Mouse (Mus musculus) urinary bladder, adult 2 months (tissue): ENCODE measurements around the gene Esyt2. TPM values are rescaled to one million over a fixed set of nuclear protein-coding genes. Genes with fewer than 3 reads are reported as not detected.
"Not testable (repeated sequence)": the region's sequence is repeated elsewhere in the genome, so short reads cannot be mapped to it uniquely, and the experiment has no call there.

Experiments used
- DNase-seq: peaks from one replicate; pipeline ENCODE4 v3.0.0; 2022; ENCODE audit warnings: low spot score
- polyA plus RNA-seq: library from polyadenylated mRNA; depleted of rRNA; stranded (reverse); fragments of >200 nt; gene quantifications from 2 replicates; pipeline ENCODE4 v1.2.3, GENCODE M21; 2012; rRNA removed

The Esyt2 gene
- 21.5 and 34.7 TPM in 2 replicates for polyA plus RNA-seq

DNA sequence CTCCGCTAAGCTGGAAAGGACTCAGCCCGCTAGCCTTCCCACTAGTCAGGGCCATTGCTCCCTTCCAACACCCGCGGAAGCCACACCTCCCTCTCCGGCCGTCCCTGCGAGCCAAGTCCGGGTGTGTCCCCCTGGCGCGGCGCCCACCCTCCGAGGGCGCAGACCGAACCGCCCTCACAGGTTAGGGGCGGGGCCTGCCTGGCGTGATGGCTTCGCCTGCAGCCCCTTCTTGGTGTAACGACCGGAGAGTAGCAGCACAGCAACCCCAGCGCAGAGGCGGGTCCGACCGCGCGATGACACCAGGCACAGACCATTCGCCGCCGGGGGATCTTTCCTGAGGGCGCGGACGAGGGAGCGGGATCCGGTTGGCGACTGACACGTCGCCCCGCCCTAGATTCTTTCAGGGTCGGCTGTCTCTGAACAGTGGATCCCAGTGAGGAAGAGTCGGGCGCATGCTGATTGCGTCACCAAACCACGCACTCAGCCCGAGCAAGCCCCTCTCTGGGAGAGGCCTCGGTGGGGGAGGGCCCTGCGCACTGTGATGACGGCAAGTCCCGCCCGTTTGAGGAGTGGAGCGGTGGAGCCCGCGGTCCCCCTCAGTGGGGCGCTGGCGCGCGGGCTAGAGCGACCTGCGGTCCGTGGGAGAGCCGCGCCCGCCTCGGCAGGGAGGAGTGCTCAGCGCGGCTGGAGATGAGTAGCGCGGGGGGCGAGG lies at the start of gene Esyt2:
Gene Esyt2 (plus strand): TSS at position 544 of the 712 bp plus-strand sequence.
- DNase-seq, result peak; percentile 100

DNA sequence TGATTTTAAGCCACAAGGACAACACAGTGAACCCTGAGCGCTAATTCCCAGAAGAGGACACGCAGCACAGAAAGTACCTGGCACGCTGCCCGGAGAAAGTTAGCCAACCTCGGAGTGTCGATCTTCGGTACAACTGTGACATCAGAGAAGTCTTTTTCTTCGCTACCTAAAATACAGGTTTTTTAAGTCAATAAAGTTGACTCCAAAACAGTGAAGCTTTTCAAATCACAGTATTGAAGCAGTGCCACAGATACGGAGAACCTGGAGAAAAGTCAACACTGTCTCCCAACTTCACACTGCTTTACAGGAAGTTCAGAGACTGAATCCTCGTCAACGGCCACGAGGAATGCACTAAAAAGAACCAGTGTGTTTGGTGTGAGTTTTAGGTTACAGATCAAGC lies 49.4 kb upstream of the Esyt2 start:
- peak; percentile 63 for DNase-seq

DNA sequence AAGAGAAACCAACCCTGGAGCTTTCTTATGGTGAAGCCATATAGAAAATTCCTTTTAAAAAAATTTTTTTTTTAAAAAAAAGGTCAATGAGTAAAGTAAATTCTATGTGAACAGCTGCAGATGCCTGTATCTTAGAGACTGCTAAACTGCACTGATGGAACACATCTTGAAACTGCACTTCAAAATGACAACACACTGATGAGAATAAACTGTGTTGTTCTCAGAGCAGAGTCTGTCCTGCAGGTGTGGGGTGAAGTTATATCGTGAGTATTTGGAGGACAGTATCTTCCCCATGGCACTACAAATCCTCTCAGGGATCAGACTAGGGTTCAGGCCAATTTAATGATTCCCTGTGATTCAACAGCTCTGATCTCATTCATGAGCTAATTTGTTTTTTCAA lies 48.9 kb upstream of the Esyt2 start:
- DNase-seq, result no peak

DNA sequence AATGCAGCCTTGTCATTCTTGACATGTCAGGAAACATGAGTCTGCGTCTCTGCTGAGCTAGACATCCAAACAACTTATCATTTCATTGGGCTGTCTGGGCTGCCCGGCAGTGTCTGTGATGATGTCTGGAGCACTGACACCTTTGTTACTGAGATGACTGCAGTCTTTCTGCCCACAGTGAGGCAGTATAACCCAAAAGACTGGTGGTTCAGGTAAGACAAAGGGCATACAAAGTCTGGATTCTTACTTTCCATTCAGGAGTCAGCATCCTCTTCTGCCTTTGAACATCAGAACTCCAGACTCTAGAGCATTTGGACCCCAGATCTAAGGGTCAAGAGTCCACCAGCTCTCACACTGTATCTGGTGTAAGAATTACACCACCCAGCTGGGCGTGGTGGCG lies 45.6 kb upstream of the Esyt2 start:
- no peak for DNase-seq

DNA sequence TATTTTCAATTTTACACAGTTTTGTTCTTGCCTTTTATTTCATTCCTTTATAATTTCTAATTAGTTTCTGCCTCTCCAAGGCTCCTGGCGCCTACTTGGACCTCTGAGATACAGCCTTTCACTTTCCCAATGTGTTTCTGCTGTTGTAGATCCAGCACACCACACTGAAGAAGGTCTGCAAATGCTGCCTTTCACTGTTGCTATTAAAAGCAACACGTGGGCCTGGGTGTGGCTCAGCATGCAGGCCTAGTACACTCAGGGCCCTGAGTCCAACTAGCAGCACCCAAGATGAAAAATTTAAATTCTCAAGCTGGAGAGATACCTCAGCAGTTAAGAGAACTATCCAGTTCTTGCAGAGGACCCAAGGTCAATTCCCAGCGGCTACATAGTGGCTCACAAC lies 44.3 kb upstream of the Esyt2 start:
- no peak for DNase-seq

DNA sequence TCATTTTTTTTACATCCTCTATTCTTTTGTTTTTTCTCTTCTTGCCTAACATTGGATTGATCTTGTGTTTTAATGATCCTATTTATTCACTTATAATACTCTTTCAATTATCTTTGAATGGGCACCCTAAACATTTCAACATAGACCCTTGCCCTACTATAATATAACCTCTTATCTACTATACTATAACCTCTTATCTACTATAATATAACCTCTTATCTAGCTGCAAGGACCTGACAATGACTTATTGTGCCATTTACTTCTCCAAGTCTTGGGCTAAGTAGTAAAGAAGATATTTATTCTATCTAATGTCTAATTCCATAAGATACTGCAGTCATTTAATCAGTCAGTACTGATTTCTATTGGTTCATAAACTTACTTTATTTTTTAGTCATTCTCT lies 42.6 kb upstream of the Esyt2 start:
- DNase-seq, result no peak

DNA sequence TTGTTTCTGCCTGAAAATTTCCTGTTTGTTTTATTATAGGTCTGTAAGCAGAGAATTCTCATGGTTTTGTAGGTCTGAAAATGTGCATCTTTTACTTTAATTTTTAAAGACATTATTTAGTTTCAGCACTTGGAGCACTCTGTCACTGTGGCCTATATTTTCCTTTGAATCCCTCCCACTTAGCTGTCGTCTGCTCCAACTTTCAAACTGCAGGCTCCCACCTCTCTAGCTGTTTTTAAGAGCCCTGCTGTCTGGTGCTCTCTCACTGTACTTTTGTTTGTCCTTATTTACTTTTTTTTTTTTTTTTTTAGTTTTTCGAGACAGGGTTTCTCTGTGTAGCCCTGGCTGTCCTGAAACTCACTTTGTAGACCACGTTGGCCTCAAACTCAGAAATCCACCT lies 42.2 kb upstream of the Esyt2 start:
- no peak for DNase-seq

DNA sequence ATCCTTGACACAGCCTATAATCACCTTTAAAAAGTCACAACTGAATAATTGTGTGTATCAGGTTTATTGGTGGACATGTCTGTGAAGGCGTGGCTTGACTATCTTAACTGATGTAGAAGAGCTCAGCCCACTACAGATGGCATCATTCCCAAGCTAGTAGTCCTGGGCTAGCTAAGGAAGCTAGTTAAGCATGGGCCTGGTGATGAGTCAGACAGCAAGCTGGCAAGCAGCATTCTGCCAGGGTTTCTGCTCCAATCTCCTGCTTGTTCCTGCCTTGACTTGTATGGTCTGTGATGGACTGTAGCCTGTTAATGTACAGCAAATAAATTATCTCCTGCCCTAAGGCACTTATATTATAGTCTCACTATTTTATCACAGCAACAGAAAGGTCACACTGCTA lies 36.4 kb upstream of the Esyt2 start:
- DNase-seq, result no peak

DNA sequence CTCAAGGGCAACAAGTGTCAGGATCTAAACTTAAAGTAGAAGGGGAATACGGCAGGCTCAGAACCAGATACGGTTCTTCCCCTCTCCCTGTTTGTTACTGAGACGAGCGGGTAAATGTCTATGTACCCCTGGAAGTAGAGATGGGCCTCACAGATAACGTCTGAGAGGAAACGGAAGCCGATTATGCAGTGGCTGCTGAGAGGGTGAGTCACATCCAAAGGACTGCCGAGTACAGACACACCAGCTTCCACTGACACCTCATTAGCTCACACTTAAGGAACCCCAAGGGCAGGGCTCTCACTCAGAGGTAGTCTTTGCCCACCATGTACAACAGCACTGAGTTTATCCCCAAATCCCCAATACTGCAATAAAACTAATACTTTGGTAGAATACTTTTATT lies 26.3 kb upstream of the Esyt2 start:
- DNase-seq, result no peak

DNA sequence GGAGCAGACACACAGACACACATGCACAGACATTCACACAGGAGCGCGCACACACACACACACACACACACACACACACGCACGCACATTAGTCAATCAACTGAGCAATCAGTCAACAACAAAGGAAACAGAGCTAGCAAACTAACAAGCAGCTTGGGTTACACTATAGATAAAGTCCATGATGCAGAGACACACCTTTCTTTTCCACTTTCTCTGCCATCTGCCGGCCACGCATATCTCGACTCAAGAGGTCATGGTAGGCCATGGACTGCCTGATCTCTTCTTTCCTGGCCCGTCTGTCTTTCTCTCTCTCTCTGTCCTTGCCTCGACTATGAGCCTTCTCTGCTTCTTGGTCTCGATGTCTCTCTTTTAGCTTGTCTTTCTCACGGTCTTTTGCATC lies 25.4 kb upstream of the Esyt2 start:
- no peak for DNase-seq

DNA sequence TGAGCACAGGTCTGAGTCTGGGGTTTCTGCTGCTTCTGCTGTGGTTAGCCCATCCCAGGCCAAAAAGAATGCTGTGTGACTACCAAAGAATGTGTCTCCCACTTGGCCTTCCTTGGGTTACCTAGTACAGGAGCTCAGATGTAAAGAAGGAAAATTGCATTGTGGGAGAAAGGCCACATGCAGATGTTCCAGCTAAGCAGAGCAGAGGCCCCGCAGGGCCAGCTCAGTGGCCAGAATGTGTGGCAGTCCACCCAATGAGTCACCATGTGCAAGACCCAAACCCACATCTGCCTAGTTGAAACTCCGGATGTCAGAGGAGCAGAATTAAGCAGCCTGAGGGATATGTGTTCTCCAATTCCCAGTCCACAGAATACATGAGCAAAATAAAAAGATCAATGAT lies 22.7 kb upstream of the Esyt2 start:
- no peak for DNase-seq

DNA sequence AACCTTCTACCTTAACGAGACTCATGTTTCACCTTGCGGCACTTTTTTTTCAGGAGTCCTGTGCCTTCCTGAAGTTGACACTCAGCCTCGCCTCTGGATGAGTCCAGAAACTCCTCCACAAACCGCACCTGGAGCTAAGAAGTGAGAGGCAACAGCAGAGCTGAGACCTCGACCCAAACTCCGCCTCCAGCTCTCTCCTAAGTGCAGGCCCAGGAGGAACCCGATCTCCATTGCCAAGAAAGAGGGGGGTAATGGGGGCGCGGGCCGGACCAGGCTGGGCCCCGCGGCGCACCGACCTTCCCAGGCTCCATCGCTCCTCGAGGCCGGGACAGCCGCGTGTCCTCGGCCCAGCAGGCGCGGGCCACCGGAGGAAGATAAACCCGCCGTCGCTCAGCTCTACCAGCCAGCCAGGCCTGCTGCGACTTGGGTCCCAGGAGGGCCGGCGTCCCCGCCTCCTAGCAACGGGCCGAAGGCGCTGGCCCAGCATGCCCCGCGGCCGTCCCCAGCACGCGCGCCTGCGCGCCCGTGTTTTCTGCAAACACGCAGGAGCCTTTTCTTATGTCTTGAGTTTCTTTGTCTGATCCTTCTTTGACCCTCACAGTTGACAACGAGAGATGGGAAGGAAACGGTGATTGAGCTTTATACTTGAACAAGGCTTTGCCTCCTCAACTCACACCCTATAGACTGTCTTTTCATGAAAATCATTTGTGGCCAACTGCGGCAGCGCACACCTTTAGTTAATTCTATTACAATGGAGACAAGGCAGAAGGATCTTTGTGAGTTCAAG lies 18.2 kb upstream of the Esyt2 start, which contains the start of gene Wdr60:
Gene Wdr60 (minus strand): TSS at position 468 of the 787 bp plus-strand sequence.
- peak; percentile 84 for DNase-seq

DNA sequence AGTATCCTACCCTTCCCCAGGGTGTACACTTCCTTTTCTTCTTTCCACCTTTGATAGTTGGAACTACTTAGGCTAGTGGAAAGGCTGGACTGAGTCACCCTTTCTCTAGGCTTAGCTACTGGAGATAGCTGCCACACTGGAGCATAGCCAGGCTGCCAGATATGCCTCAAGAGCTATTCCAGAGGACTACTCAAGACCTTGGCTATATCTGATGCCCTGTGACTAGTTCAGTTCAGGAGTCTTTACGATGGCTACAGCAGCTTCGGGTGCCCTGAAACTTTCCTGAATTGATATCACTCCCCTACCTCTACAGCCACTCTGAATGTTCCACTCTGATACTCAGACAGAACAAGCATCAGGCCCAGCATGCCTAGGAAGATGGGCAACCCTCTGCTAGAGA lies 16.2 kb upstream of the Esyt2 start:
- no peak for DNase-seq

DNA sequence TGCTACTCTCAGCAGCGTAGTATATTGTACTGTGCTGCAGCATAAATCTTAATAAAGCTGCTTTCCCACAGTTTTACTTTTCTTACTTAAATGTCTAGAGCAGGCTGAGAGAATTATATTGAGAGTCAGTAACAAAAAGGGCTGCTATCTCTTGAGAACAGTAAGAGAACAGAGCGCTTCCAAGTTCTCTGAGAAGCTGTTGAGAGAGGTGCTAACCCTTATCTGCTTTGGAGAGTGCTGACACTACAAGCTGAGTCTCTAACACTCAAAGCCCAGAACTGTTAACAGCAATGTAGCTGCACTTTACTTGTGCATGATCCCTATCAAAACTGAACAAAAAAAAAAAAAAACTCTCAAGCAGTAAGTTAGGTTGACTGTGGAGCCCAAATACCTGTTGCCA lies 15.7 kb upstream of the Esyt2 start:
- DNase-seq, result no peak

DNA sequence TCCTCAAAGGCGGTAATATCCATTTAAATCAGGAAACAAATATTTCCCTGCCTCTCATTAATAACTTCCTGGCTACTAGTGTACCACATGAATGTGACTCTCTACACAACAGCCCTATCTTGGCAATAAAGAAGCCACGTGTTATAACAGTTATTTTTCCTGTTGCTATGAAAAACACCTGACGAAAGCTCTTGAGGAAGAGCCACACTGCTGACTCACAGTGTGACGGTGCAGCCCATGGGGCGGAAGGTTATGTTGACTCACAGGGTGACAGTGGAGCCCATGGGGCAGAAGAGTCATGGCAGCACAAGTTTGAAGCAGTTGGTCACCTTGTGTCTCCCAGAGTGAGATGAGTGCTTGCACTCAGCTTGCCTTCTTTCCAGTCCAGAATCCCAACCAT lies 11.5 kb upstream of the Esyt2 start:
- DNase-seq, result no peak

DNA sequence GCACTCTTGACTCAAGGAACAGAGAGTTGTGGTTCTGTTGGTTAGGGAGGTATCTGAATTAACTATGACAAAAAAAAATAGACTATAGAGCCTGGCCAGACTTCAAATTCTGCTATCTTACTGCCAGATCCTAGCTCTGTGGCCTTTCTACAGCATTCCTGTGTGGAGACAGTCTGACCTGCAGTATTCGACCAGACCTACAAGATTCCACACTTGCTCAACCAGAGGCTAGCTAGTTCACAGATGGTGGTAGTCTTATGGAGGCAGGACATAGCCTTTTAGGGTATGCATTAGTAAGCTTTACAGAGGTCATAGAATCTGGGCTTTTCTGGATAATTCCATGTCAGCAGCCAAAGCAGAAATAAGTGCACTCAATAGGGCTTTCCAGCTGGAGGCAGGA lies 10.5 kb upstream of the Esyt2 start:
- no peak for DNase-seq

DNA sequence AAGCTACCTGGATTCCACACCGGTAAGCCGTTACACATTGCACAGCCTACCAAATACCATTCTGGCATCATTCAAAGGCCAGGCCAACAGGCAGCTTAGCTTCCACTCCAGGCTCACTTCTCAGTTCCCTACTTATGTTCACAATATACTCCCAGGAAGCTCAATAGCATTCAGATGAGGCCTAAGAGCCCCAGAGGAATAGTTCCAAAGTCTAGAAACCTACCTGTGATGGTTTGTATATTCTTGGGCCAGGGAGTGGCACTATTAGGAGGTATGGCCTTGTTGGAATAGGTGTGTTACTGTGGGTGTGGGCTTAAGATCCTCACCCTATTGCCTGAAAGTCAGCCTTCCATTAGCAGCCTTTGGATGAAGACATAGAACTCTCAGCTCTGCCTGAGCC lies 9.9 kb upstream of the Esyt2 start:
- no peak for DNase-seq

DNA sequence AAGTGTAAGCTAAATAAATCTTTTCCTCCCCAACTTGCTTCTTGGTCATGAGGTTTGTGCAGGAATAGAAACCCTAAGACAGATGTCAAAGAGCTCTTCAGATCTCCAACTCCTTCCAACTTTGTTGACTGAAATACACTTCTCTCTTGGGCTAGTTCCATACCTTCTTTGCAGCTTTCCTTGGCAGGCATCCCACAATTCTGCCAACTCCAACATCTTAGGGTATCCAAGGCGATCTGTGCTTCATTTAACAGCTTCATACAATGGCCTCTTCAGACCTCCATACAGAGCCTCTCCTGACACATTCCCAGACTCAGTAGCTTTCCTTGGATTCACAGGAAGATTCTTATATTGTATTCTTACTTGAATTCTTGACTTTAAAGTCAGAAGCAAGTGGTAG lies 7.3 kb upstream of the Esyt2 start:
- no peak for DNase-seq

DNA sequence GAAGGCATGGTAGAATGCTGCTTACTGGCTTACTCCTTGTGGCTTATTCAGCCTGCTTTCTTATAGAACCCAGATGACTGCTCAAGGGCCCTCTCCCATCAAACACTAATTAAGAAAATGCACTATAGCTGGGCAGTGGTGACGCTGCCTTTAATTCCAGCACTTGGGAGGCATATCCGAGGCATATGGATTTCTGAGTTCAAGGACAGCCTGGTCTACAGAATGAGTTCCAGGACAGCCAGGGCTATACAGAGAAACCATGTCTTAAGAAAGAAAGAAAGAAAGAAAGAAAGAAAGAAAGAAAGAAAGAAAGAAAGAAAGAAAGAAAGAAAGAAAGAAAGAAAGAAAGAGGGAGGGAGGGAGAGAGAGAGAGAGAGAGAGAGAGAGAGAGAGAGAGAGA lies 5.9 kb upstream of the Esyt2 start, which contains the start of gene Gm11027:
Gene Gm11027 (plus strand): TSS at position 301 of the 400 bp plus-strand sequence.
- DNase-seq, result not testable (repeated sequence)

DNA sequence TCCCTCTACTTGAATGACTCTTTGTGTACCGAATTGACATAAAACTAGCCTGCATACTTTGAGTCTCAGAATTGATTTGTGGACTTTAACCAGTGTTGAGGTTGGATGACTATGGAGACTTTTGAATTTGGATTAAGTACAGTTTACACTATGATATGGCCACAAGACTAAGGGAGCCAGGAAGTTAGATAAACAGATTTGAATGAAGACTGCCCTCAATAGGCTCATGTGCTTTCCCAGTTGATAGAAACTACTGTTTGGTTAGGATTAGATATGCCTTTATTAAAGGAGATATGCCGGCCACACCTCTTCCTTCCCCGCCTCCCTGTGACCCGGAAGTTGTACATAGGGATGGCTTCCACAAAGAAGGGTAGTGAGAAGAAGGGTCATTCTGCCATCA lies 5.4 kb upstream of the Esyt2 start:
- DNase-seq, result no peak

DNA sequence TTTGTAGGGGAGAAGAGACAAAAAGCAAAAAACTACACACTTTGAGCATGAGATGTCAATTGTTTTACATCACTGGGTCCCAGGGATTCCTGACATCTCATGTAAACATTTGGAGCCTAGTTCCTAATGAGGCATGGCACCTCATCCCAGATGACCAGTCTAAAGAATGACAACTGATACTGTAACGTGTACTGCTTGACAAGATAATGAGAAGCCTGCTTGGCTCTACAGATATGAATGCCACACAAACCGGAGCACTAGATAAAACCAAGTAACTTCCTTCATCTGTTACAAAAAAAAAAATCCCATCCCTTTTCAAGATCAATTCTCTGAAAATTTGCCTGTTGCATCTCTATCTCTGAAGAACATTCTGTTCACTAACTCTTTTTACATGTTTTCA lies 4.0 kb upstream of the Esyt2 start:
- no peak for DNase-seq

DNA sequence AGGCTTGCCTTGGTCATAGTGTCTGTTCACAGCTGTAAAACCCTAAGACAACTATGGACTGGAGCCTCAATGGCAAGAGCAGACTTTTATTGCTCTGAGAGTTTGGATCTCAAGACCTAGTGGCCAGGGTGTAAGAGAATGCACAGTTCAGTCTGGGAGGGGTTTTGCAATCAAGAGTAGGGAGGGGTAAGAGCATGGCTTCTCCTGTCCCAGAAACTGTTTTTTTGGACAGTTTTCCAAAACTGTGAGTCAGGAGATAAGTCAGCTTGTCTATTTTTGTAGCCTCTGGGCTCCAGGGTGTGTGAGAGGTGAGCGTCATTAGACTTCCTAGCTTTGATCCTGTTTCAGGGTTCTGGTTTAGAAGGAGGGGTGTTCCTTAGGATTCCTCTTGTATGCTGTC lies 2.5 kb upstream of the Esyt2 start:
- no peak for DNase-seq

DNA sequence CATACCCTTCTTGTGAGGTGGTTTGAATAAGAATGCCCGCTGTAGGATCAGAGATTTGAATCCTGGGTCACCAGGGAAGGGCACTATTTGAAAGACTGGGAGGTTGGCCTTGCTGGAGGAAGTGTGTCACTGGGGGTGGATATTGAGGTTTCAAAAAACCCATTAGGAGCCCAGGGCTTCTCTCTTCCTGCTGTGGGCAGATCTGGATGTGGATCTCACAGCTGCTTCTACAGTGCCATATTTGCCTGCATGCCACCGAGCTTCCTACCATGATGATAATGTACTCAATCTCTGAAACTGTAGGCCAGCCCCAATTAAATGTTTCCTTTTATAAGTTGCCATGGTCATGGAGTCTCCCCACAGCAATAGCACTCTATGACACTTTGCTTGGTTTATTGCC lies 1.8 kb upstream of the Esyt2 start:
- DNase-seq, result no peak
